Mouse (Mus musculus) MEL (cell line): ENCODE measurements around the gene Dcbld2. TPM values are rescaled to one million over a fixed set of nuclear protein-coding genes. Genes with fewer than 3 reads are reported as not detected.

Experiments
- DNase-seq: peaks from one replicate; pipeline ENCODE4 v3.0.0; 2011; ENCODE audit warnings: low read depth, low spot score
- H3K27ac ChIP-seq: 2 replicates; pipeline ENCODE4 v1.5.1; 2012; ENCODE audit warnings: low read depth, mild to moderate bottlenecking, control low read depth, low read length, moderate library complexity; ENCODE audit not compliant: control insufficient read depth
- H3K27me3 ChIP-seq, 2 experiments: fragments of 150-350 bp in 1 of 2; sonication (generic) in 1 of 2; 2 replicates each; pipeline ENCODE4 v1.6.1; 2012; ENCODE audit warnings: low read length in 2 of 2, mild to moderate bottlenecking in 2 of 2, improper control_type of control experiment in 1 of 2, moderate library complexity in 1 of 2; ENCODE audit not compliant: insufficient read depth in 2 of 2, control insufficient read depth in 1 of 2
- H3K36me3 ChIP-seq, 2 experiments: 2 replicates each; pipeline ENCODE4 v1.6.1; 2012 to 2014; ENCODE audit warnings: low read length in 2 of 2, improper control_type of control experiment in 1 of 2, inconsistent platforms in 1 of 2, mild to moderate bottlenecking in 1 of 2; ENCODE audit not compliant: insufficient read depth in 2 of 2, control insufficient read depth in 1 of 2
- H3K4me1 ChIP-seq, 2 experiments: fragments of 150-350 bp in 1 of 2; sonication (generic) in 1 of 2; 2 replicates each; pipeline ENCODE4 v1.6.1; 2012; ENCODE audit warnings: low read length in 2 of 2, improper control_type of control experiment in 1 of 2, mild to moderate bottlenecking in 1 of 2; ENCODE audit not compliant: insufficient read depth in 2 of 2, control insufficient read depth in 1 of 2
- H3K4me3 ChIP-seq, 2 experiments: fragments of 150-350 bp in 1 of 2; sonication (generic) in 1 of 2; 2 replicates each; pipeline ENCODE4 v1.5.1; 2012; ENCODE audit warnings: low read depth in 2 of 2, low read length in 2 of 2, mild to moderate bottlenecking in 2 of 2, moderate library complexity in 2 of 2, control low read depth in 1 of 2, improper control_type of control experiment in 1 of 2; ENCODE audit not compliant: control insufficient read depth in 1 of 2, insufficient read depth in 1 of 2
- H3K79me2 ChIP-seq: 2 replicates; pipeline ENCODE4 v1.6.1; 2012; ENCODE audit warnings: mild to moderate bottlenecking, low read length, moderate library complexity; ENCODE audit not compliant: control insufficient read depth, poor library complexity, insufficient read depth
- H3K9ac ChIP-seq: 2 replicates; pipeline ENCODE4 v1.6.1; 2012; ENCODE audit warnings: low read depth, mild to moderate bottlenecking, control low read depth, low read length, moderate library complexity; ENCODE audit not compliant: control insufficient read depth, poor library complexity, severe bottlenecking
- H3K9me3 ChIP-seq: fragments of 150-350 bp; sonication (generic); replicated peaks from 2 replicates; pipeline ENCODE4 v1.6.1; 2012; ENCODE audit warnings: mild to moderate bottlenecking, low read length, improper control_type of control experiment, moderate library complexity; ENCODE audit not compliant: insufficient read depth
- CHD1 ChIP-seq: IDR thresholded peaks from 2 replicates; pipeline ENCODE4 v1.6.1; 2012; ENCODE audit warnings: low read depth, mild to moderate bottlenecking, inconsistent platforms, low read length, improper control_type of control experiment
- CHD2 ChIP-seq: IDR thresholded peaks from 2 replicates; pipeline ENCODE4 v1.6.1; 2011; ENCODE audit warnings: low read length, improper control_type of control experiment
- CTCF ChIP-seq, 3 experiments: IDR thresholded peaks in 2 of 3; conservative IDR thresholded peaks in 1 of 3; 2 replicates each; pipeline ENCODE4 v1.5.1; 2011 to 2012; ENCODE audit warnings: low read length in 3 of 3, low read depth in 2 of 3, mild to moderate bottlenecking in 2 of 3, improper control_type of control experiment in 1 of 3, inconsistent platforms in 1 of 3, mixed read lengths in 1 of 3, moderate library complexity in 1 of 3; ENCODE audit not compliant: control insufficient read depth in 1 of 3, insufficient read depth in 1 of 3, poor library complexity in 1 of 3, severe bottlenecking in 1 of 3
- GABPA ChIP-seq: IDR thresholded peaks from 2 replicates; pipeline ENCODE4 v1.6.1; 2012; ENCODE audit warnings: low read depth, mild to moderate bottlenecking, inconsistent platforms, low read length, improper control_type of control experiment, moderate library complexity
- HCFC1 ChIP-seq: IDR thresholded peaks from 2 replicates; pipeline ENCODE4 v1.6.1; 2012; ENCODE audit warnings: low read depth, mild to moderate bottlenecking, inconsistent platforms, low read length, improper control_type of control experiment, moderate library complexity
- KAT2A ChIP-seq: conservative IDR thresholded peaks from 2 replicates; pipeline ENCODE4 v1.6.1; 2012; ENCODE audit warnings: low read depth, low read length, improper control_type of control experiment, inconsistent platforms
- MEF2A ChIP-seq: IDR thresholded peaks from 2 replicates; pipeline ENCODE4 v1.6.1; 2014; ENCODE audit warnings: low read depth, mild to moderate bottlenecking, inconsistent platforms, low read length, improper control_type of control experiment; ENCODE audit not compliant: poor library complexity, insufficient replicate concordance, severe bottlenecking; ENCODE audit errors: extremely low read depth
- MXI1 ChIP-seq: IDR thresholded peaks from 2 replicates; pipeline ENCODE4 v1.6.1; 2011; ENCODE audit warnings: mild to moderate bottlenecking, low read depth, low read length, improper control_type of control experiment
- MYC ChIP-seq: IDR thresholded peaks from 2 replicates; pipeline ENCODE4 v1.6.1; 2011; ENCODE audit warnings: low read depth, mild to moderate bottlenecking, low read length, improper control_type of control experiment, moderate library complexity
- NELFE ChIP-seq: IDR thresholded peaks from 2 replicates; pipeline ENCODE4 v1.6.1; 2011; ENCODE audit warnings: low read depth, low read length, improper control_type of control experiment
- POLR2AphosphoS5 ChIP-seq: IDR thresholded peaks from 2 replicates; pipeline ENCODE4 v1.6.1; 2012; ENCODE audit warnings: low read depth, borderline replicate concordance, mild to moderate bottlenecking, inconsistent platforms, low read length, moderate library complexity, mixed read lengths
- RAD21 ChIP-seq: IDR thresholded peaks from 2 replicates; pipeline ENCODE4 v1.6.1; 2011; ENCODE audit warnings: mild to moderate bottlenecking, low read depth, low read length, improper control_type of control experiment
- RCOR1 ChIP-seq: IDR thresholded peaks from 2 replicates; pipeline ENCODE4 v1.6.1; 2012; ENCODE audit warnings: low read depth, mild to moderate bottlenecking, inconsistent platforms, low read length, improper control_type of control experiment
- TBP ChIP-seq: IDR thresholded peaks from 2 replicates; pipeline ENCODE4 v1.8.0; 2011; ENCODE audit warnings: low read depth, low read length, improper control_type of control experiment
- USF1 ChIP-seq: IDR thresholded peaks from 2 replicates; pipeline ENCODE4 v1.6.1; 2014; ENCODE audit warnings: low read depth, mild to moderate bottlenecking, inconsistent platforms, low read length, improper control_type of control experiment, moderate library complexity
- ZC3H11A ChIP-seq: IDR thresholded peaks from 2 replicates; pipeline ENCODE4 v1.6.1; 2012; ENCODE audit warnings: low read depth, mild to moderate bottlenecking, inconsistent platforms, low read length, improper control_type of control experiment
- ZKSCAN1 ChIP-seq: IDR thresholded peaks from 2 replicates; pipeline ENCODE4 v1.6.1; 2012; ENCODE audit warnings: low read depth, mild to moderate bottlenecking, inconsistent platforms, low read length, improper control_type of control experiment, moderate library complexity
- polyA plus RNA-seq, 2 experiments: library from polyadenylated mRNA; stranded (reverse) in 1 of 2; unstranded in 1 of 2; fragments of >175 nt in 1 of 2; fragments of >200 nt in 1 of 2; gene quantifications; 2 replicates each; pipeline versions ENCODE4 v1.2.1 to v1.2.4; 2012; ENCODE audit warnings: low replicate concordance in 2 of 2, low read depth in 1 of 2; ENCODE audit not compliant: insufficient read length in 2 of 2, insufficient read depth in 1 of 2, missing spikeins in 1 of 2
- total RNA-seq: library from RNA; depleted of rRNA; stranded (reverse); fragments of 300-350 nt; gene quantifications from 2 replicates; pipeline ENCODE4 v1.2.3, GENCODE M21; 2012

The Dcbld2 gene
- total and polyA plus RNA-seq, 3 experiments: 3.5 to 9.4 TPM; not detected in 1

- H3K27ac ChIP-seq: no peak overlapping the region
- H3K9me3 ChIP-seq: no peaks in the 10 kb centered on the region
- no peak for DNase-seq
- no peak overlapping the region for H3K9ac ChIP-seq
- H3K4me3 ChIP-seq: no peak overlapping the region
- H3K4me1 ChIP-seq: peaks cover 0 to under 1% of the 10 kb centered on the region in 2 experiments; a peak in 3 of 4 replicates
- no peaks in the 10 kb centered on the region for H3K79me2 ChIP-seq
- peaks cover 0 to 1% of the 10 kb centered on the region in 2 experiments; a peak in 1 of 4 replicates for H3K36me3 ChIP-seq
- TF ChIP-seq GABPA: no peak
- TF ChIP-seq MXI1: no peak
- no peak for TF ChIP-seq CTCF (IDR thresholded peaks at IDR 0.05 in 2 of 3, conservative IDR thresholded peaks at IDR 0.05 in 1 of 3; ENCODE audit: control insufficient read depth in 1 of 3, insufficient read depth in 1 of 3, low read depth in 2 of 3, low read length in 3 of 3, poor library complexity in 1 of 3, severe bottlenecking in 1 of 3)
- no peak for TF ChIP-seq CHD1
- TF ChIP-seq POLR2AphosphoS5: no peak
- no peak for TF ChIP-seq NELFE
- TF ChIP-seq MYC: no peak
- no peak for TF ChIP-seq RCOR1
- no peak for TF ChIP-seq CHD2
- TF ChIP-seq ZKSCAN1: no peak
- TF ChIP-seq MEF2A: no peak
- TF ChIP-seq RAD21: no peak
- H3K27me3 ChIP-seq: no peaks in the 10 kb centered on the region
These were observed 54.3 kb downstream of the Dcbld2 start for GRCm38 (mm10) chr16:58462519-58462918.

DNA sequence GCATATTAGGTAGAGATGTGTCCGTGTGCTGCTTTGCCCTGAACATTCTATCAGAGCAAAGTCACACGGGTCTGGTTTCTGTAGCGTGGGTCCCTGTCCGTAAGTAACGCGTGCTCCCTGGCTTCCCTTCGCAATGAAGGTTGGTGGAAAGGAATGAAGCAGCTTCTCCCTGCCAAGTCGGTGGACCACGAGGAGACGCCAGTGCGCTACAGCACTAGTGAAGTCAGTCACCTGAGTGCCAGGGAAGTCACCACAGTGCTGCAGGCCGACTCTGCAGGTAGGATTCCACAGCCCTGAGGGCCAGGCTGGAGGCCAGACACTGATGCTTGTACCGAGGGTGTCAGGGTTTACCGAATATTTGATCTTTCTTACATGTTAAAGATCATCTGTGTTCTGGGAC is 55.8 kb downstream of the Dcbld2 start:
- no peak for DNase-seq
- Histone ChIP-seq H3K4me3 (no peak overlapping the region), H3K9ac (no peak overlapping the region), H3K79me2 (no peaks in the 10 kb centered on the region)
- no peak for TF ChIP-seq USF1
- no peak for TF ChIP-seq HCFC1
- TF ChIP-seq KAT2A: no peak
- no peak for TF ChIP-seq TBP
- no peak for TF ChIP-seq MYC
- no peak for TF ChIP-seq ZC3H11A
- TF ChIP-seq, all 39 proteins: peak for 0
- Histone ChIP-seq H3K9me3 (no peaks in the 10 kb centered on the region), H3K4me1 (0 out of 4 replicates have a peak, but pooled peaks cover 0 to under 1% of the 10 kb centered on the region in 2 experiments), H3K36me3 (no peaks in the 10 kb centered on the region), H3K27ac (no peak overlapping the region), H3K27me3 (no peaks in the 10 kb centered on the region)
